Mouse (Mus musculus) bone marrow, adult 2 months (tissue): ENCODE measurements at regions not wholly inside any gene's neighbourhood (a gene's known extent, or its start where the extent isn't known, plus 50 kb on each side); places are given as distances from the start of the nearest gene placed in this dataset.
"Not testable (repeated sequence)": the region's sequence is repeated elsewhere in the genome, so short reads cannot be mapped to it uniquely, and the experiment has no call there.

Experiments
- H3K27ac ChIP-seq: fragments of 200-500 bp; 2 replicates; pipeline ENCODE4 v1.5.1; 2012; ENCODE audit warnings: low read depth, mild to moderate bottlenecking, control low read depth, inconsistent platforms, low read length; ENCODE audit not compliant: control insufficient read depth, poor library complexity, insufficient read depth
- H3K4me1 ChIP-seq: fragments of 200-500 bp; 2 replicates; pipeline ENCODE4 v1.6.1; 2011; ENCODE audit warnings: low read length; ENCODE audit not compliant: control insufficient read depth, insufficient read depth
- H3K4me3 ChIP-seq: fragments of 200-500 bp; replicated peaks from 2 replicates; pipeline ENCODE3; 2011; ENCODE audit warnings: mild to moderate bottlenecking, low read depth, low read length, control low read depth; ENCODE audit not compliant: control insufficient read depth
- CTCF ChIP-seq: fragments of 200-500 bp; IDR thresholded peaks from 2 replicates; pipeline ENCODE4 v1.5.1; 2011; ENCODE audit warnings: low read length, control low read depth; ENCODE audit not compliant: control insufficient read depth, insufficient read depth
- POLR2A ChIP-seq: fragments of 200-500 bp; IDR thresholded peaks from 2 replicates; pipeline ENCODE4 v1.6.1; 2011; ENCODE audit warnings: low read depth, mild to moderate bottlenecking, control low read depth, low read length, borderline replicate concordance; ENCODE audit not compliant: control insufficient read depth
- WGBS: fragments of 180-500 bp; shearing (Covaris S2); methylation state at CpG from one replicate; pipeline ENCODE4 v1.1.7; 2018; 5-methylcytosine and 5-hydroxymethylcytosine counted together

GRCm38 (mm10) chr13:97341218-97341889 is 100.4 kb downstream of the Enc1 start:
- 78% methylated on average over 7 of the region's 7 CpGs for whole genome bisulfite sequencing
- TF ChIP-seq POLR2A (no peak), CTCF (no peak)
- Histone ChIP-seq H3K27ac (no peak overlapping the region), H3K4me3 (no peak overlapping the region), H3K4me1 (no peaks in the 10 kb centered on the region)

DNA sequence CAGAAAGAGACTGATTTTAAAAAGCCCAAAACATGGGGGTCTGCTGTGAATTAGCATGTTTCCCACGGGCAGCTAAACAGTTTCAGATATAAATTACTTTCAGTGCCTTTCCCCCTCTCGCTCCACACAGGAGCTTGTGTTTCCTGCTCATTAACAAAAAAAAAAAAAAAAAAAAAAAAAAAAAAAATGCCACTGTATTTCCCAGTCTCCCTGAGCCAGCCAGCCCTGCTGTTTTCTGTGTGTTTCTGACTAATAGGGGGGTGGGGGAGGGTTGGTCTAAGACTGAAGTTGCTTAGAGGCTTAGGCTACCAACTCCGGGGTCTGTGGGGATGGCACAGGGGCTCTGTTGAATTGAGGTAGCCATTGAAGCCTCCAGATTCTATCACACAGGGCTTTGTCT is 97.0 kb downstream of the Enc1 start:
- no peaks in the 10 kb centered on the region for H3K4me1 ChIP-seq
- 37% methylated on average over 3 of the region's 3 CpGs for WGBS
- no peak for TF ChIP-seq CTCF

GRCm38 (mm10) chr13:97337296-97337731 is 96.4 kb downstream of the Enc1 start:
- no peak overlapping the region for H3K27ac ChIP-seq
- 87% methylated on average over 10 of the region's 10 CpGs for WGBS
- no peaks in the 10 kb centered on the region for H3K4me1 ChIP-seq
- TF ChIP-seq CTCF: no peak
- no peak for TF ChIP-seq POLR2A
- H3K4me3 ChIP-seq: no peak overlapping the region

More for the DNA sequence above, 97.0 kb downstream of the Enc1 start:
- Histone ChIP-seq H3K27ac (no peak overlapping the region), H3K4me3 (no peak overlapping the region)

DNA sequence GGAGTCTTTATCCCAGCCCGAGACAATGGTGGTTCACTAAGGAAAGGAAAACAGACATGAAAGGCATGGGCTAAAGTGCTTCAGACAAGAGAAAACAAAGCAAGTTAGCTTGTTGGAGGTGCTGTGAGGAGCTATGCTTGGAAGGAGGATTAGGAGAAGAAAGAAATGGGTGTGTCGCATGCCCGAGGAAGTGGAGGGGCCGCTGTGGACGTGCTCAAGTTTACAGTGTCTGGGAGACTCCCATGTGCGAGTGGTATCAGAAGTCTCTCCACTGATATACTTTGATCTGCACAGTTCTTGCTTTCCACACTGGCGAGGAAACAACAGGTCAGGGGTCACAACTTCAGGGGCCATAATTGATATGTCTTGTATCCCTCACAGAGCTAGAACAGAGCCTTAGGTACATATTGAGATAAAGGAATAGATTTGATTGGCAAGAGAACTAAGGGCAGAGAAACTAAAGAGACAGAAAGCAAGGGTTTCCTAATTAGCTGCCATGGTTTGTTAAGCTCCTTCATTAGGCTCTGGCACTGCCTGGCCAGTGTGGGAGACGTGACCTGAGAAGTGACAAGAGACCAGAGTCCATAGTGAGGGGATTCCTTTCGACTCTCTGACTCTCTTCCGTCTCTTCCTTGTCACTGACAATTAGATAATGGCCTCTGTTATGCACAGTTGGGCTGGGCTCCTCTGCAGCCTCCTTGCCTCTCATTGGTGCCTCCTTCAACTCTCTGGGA is 93.1 kb downstream of the Enc1 start:
- WGBS: 76% methylated on average over 10 of the region's 10 CpGs

GRCm38 (mm10) chr13:97331072-97331471 is 90.2 kb downstream of the Enc1 start:
- 89% methylated on average over 14 of the region's 14 CpGs for WGBS
- Histone ChIP-seq H3K27ac (no peak overlapping the region), H3K4me1 (no peaks in the 10 kb centered on the region), H3K4me3 (no peak overlapping the region)
- TF ChIP-seq CTCF (no peak), POLR2A (no peak)

More for the DNA sequence above, 93.1 kb downstream of the Enc1 start:
- no peak overlapping the region for H3K27ac ChIP-seq
- no peak overlapping the region for H3K4me3 ChIP-seq
- TF ChIP-seq CTCF (no peak), POLR2A (no peak)
- H3K4me1 ChIP-seq: no peaks in the 10 kb centered on the region

- H3K4me3 ChIP-seq: not testable (repeated sequence)
- WGBS: 55% methylated on average over 4 of the region's 4 CpGs
Observed at GRCm38 (mm10) chr13:97321307-97321706, 80.4 kb downstream of the Enc1 start.

DNA sequence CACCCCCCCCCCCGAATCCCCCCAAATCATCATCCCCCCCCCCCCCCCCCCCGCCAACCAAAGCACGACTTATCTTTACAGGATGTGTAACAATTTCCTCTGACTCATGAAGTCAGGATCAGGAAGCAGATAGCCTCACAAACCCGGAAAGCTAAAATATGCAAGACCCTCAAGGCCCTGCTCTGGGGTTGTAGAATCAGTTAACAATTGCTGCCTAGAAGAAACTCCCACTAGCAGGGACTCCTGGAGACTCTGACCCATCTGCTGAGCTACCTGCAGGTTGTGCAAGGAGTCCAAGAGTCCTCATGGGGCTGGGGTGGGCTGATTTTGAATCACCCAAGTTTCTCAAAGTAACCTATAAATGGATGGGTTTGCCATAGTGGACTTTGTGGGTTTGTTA is 79.9 kb downstream of the Enc1 start:
- no peaks in the 10 kb centered on the region for H3K4me1 ChIP-seq
- no peak overlapping the region for H3K27ac ChIP-seq
- no peak overlapping the region for H3K4me3 ChIP-seq
- 27% methylated on average over 4 of the region's 4 CpGs for WGBS
- TF ChIP-seq CTCF (no peak), POLR2A (no peak)

More at GRCm38 (mm10) chr13:97321307-97321706, 80.4 kb downstream of the Enc1 start:
- H3K4me1 ChIP-seq, H3K27ac ChIP-seq: not testable (repeated sequence)

DNA sequence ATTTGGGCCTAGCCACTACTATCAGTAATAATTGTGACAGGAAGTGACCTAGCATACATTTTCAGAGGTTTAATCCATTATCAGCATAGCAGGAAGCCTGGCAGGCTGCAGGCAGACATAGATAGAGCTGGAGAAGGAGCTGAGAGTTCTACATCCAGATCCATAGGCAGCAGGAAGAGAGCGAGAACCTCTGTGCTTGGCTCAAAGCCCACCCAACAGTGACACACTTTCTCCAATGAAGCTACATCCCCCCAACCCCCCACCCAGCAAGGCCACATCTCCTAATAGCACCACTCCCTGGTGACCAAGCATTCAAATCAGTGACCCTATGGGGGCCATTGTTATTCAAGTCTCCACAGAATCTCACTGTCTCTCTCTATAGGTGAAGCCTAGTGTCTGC is 79.4 kb downstream of the Enc1 start:
- no peaks in the 10 kb centered on the region for H3K4me1 ChIP-seq
- 86% methylated on average over 1 of the region's 1 CpGs for WGBS

GRCm38 (mm10) chr13:97317633-97318032 is 76.7 kb downstream of the Enc1 start:
- TF ChIP-seq CTCF (no peak), POLR2A (no peak)
- 61% methylated on average over 3 of the region's 3 CpGs for WGBS
- no peak overlapping the region for H3K4me3 ChIP-seq
- no peak overlapping the region for H3K27ac ChIP-seq
- no peaks in the 10 kb centered on the region for H3K4me1 ChIP-seq

More for the DNA sequence above, 79.4 kb downstream of the Enc1 start:
- Histone ChIP-seq H3K4me3 (no peak overlapping the region), H3K27ac (no peak overlapping the region)
- TF ChIP-seq POLR2A (no peak), CTCF (no peak)
